Mouse (Mus musculus) heart, adult 2 months (tissue): Measurements from ENCODE around the gene Tmem223. TPM values are rescaled to one million over a fixed set of nuclear protein-coding genes. Genes with fewer than 3 reads are reported as not detected.

Experiments
- DNase-seq, 2 experiments: peaks; one replicate each; pipeline ENCODE4 v3.0.0; 2021
- H3K27ac ChIP-seq: fragments of 200-600 bp; 2 replicates; pipeline ENCODE4 v1.8.1; 2022
- H3K27me3 ChIP-seq: fragments of 200-500 bp; 2 replicates; pipeline ENCODE4 v1.6.1; 2012; ENCODE audit warnings: mild to moderate bottlenecking, low read length, inconsistent platforms, mixed read lengths; ENCODE audit not compliant: control insufficient read depth, insufficient read depth
- H3K36me3 ChIP-seq: fragments of 200-500 bp; 2 replicates; pipeline ENCODE4 v1.6.1; 2012; ENCODE audit warnings: low read length, inconsistent platforms; ENCODE audit not compliant: control insufficient read depth, insufficient read depth
- H3K4me1 ChIP-seq: fragments of 200-500 bp; 2 replicates; pipeline ENCODE4 v1.6.1; 2011; ENCODE audit warnings: low read length; ENCODE audit not compliant: control insufficient read depth, insufficient read depth
- H3K4me3 ChIP-seq: fragments of 200-600 bp; 2 replicates; pipeline ENCODE4 v1.8.1; 2022
- H3K79me2 ChIP-seq: fragments of 200-500 bp; replicated peaks from 2 replicates; pipeline ENCODE4 v1.6.1; 2012; ENCODE audit warnings: mild to moderate bottlenecking, inconsistent platforms, low read length, moderate library complexity, mixed read lengths; ENCODE audit not compliant: control insufficient read depth, insufficient read depth
- H3K9ac ChIP-seq: fragments of 200-500 bp; 2 replicates; pipeline ENCODE4 v1.6.1; 2012; ENCODE audit warnings: low read depth, mild to moderate bottlenecking, control low read depth, inconsistent platforms, low read length, mixed read lengths
- CTCF ChIP-seq: fragments of 200-600 bp; IDR thresholded peaks from 2 replicates; pipeline ENCODE4 v1.8.1; 2022; ENCODE audit warnings: antibody characterized with exemption, mild to moderate bottlenecking, moderate library complexity
- EP300 ChIP-seq: fragments of 200-500 bp; IDR thresholded peaks from 2 replicates; pipeline ENCODE4 v1.6.1; 2011; ENCODE audit warnings: low read depth, low read length, control low read depth; ENCODE audit not compliant: insufficient read depth
- POLR2A ChIP-seq: fragments of 200-500 bp; IDR thresholded peaks from 2 replicates; pipeline ENCODE4 v1.6.1; 2011; ENCODE audit warnings: mild to moderate bottlenecking, low read depth, low read length, control low read depth; ENCODE audit not compliant: insufficient read depth
- WGBS: fragments of 180-500 bp; shearing (Covaris S2); methylation state at CpG from one replicate; pipeline ENCODE4 v1.1.7; 2018; 5-methylcytosine and 5-hydroxymethylcytosine counted together
- intact Hi-C: fragments of 180-260 bp; cut with DNase I; formaldehyde crosslinking; loops from one replicate; pipeline ENCODE4 v1.15.1; 2025
- polyA plus RNA-seq: library from polyadenylated mRNA; depleted of rRNA; stranded (reverse); fragments of >200 nt; gene quantifications from 2 replicates; pipeline ENCODE4 v1.2.3, GENCODE M21; 2012
- total RNA-seq, 2 experiments: library from RNA; stranded (reverse); gene quantifications; 2 replicates each; pipeline ENCODE4 v1.2.3; 2021

The Tmem223 gene
- total and polyA plus RNA-seq, 3 experiments = 108 to 212 (median 130) TPM

DNA sequence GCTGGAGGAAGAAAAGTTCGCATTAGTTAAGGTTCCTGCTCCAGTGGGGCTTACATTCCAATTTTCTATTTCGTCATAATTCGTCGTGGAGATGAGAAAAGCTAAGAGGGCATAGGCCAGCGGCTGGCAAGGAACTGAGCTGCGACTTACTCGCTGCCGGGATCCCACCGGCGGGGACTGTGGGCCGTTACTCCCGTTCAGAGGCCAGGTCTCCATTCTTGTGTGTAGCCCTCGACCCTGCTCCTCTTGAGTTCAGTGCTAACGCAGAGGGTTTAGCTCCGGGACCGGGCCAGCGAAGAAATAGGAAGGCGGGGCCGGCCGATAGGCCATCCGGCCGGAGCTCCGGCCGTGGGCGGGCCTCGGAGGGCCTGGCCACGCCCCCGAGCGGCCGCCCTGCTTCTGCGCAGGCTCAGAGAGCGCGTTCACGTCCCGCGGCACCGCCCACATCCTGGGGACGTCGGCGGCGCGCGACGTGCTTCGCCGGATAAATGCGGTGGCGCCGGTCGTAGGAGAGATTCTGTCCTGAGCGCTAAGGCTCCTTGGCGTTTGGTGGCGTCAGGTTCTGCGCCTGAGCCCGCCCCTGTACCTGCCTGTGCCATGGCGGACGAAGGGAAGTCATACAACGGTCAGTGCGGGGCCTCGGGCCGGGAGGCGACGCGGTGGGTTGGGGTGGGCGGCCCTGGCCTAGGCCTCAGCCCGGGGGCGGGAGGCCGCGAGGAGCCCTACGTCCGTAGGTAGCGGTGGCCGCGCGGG, 14.0 kb upstream of the Tmem223 start, which contains the start of gene Nxf1:
Nxf1 (plus strand) TSS at position 439 of the 753 bp plus-strand sequence.
- H3K4me3 ChIP-seq = peak within 1 kb of the TSS; percentile 55
- no peaks in the 10 kb centered on the region for H3K27me3 ChIP-seq
- H3K36me3 ChIP-seq = peaks cover 8% of the 10 kb centered on the region
- peak; percentile 91 for TF ChIP-seq POLR2A
- TF ChIP-seq EP300 = no peak
- TF ChIP-seq CTCF = no peak
- under 1% methylated on average over 75 of the region's 75 CpGs for WGBS
- H3K9ac ChIP-seq = peak within 1 kb of the TSS; percentile 99
- peak; percentile 95 for DNase-seq
- intact Hi-C loops = loop anchor here (1.0 to 5.0 kb wide), 3 partner anchors 16 to 60 kb away; partner anchors contain the start of genes Stx5a, Tmem179b and Ttc9c
- peaks cover 4% of the 10 kb centered on the region for H3K4me1 ChIP-seq
- peak within 1 kb of the TSS; percentile 90 for H3K27ac ChIP-seq
- peaks cover 7% of the 10 kb centered on the region for H3K79me2 ChIP-seq

DNA sequence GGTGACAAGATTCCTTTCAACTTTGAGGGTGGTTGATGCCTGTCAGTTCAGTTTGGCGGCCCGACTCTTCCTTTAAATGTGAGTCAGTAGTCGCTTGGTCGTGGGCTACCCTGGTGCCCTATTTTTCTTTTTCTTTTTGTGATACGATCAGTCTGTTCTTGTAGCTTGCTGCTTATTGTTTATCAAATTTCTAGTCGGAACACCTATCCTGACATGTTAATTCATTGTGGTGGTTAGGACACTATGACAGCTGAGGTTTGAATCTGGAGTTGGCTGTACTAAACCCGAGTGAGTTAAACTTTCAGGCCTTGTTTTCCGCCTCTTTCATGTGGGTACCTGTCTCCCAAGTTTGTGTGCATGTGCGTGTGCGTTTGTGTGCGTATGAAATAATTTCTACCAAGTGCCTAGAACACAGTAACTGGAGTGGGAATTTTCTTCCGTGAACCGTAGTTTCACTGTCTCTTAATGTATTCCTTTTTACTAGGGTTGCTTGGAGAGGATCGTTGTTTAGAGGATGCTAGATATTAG, 13.3 kb upstream of the Tmem223 start:
- intact Hi-C loops = loop anchor here (2.0 to 5.0 kb wide), 2 partner anchors 17 to 60 kb away; partner anchors contain the start of genes Tmem179b and Ttc9c
- Histone ChIP-seq H3K4me3 (peak overlapping the region; percentile 55), H3K79me2 (peaks cover 7% of the 10 kb centered on the region), H3K27ac (peak overlapping the region; percentile 90), H3K9ac (peak overlapping the region; percentile 99), H3K4me1 (peaks cover 4% of the 10 kb centered on the region), H3K27me3 (no peaks in the 10 kb centered on the region), H3K36me3 (peaks cover 8% of the 10 kb centered on the region)
- no peak for DNase-seq
- WGBS = 1% methylated on average over 14 of the region's 14 CpGs
- TF ChIP-seq CTCF = no peak
- TF ChIP-seq POLR2A = no peak
- TF ChIP-seq EP300 = no peak

GRCm38 (mm10) chr19:8758899-8759298, 11.9 kb upstream of the Tmem223 start:
- intact Hi-C loops = loop anchor here (5.0 kb wide), 1 partner anchor 58 kb away; the partner anchor contains the start of gene Ttc9c
- no peak overlapping the region for H3K27ac ChIP-seq
- H3K79me2 ChIP-seq = peaks cover 7% of the 10 kb centered on the region
- TF ChIP-seq CTCF = no peak
- no peak for TF ChIP-seq EP300
- TF ChIP-seq POLR2A = no peak
- no peak overlapping the region for H3K4me3 ChIP-seq
- 53% methylated on average over 2 of the region's 2 CpGs for WGBS
- no peak overlapping the region for H3K9ac ChIP-seq
- H3K4me1 ChIP-seq = peaks cover 4% of the 10 kb centered on the region
- H3K27me3 ChIP-seq = no peaks in the 10 kb centered on the region
- peaks cover 11% of the 10 kb centered on the region for H3K36me3 ChIP-seq
- no peak for DNase-seq

- no peak overlapping the region for H3K9ac ChIP-seq
- TF ChIP-seq CTCF = peak; percentile 29; the same call in 1 of the 2 replicates
- no peak for TF ChIP-seq POLR2A
- H3K27ac ChIP-seq = no peak overlapping the region
These were observed 10.0 kb upstream of the Tmem223 start for GRCm38 (mm10) chr19:8760757-8761156.

GRCm38 (mm10) chr19:8763276-8763675, 7.5 kb upstream of the Tmem223 start:
- no peak for TF ChIP-seq POLR2A
- TF ChIP-seq CTCF = no peak
- no peak for TF ChIP-seq EP300
- intact Hi-C loops = no loop called here
- WGBS = 64% methylated on average over 4 of the region's 4 CpGs
- Histone ChIP-seq H3K36me3 (peaks cover 10% of the 10 kb centered on the region), H3K79me2 (0 out of 2 replicates have a peak, but pooled peaks cover 2% of the 10 kb centered on the region), H3K4me3 (no peak overlapping the region), H3K4me1 (no peaks in the 10 kb centered on the region), H3K9ac (no peak overlapping the region), H3K27me3 (no peaks in the 10 kb centered on the region), H3K27ac (no peak overlapping the region)
- no peak for DNase-seq

More at GRCm38 (mm10) chr19:8760757-8761156, 10.0 kb upstream of the Tmem223 start:
- DNase-seq = no peak
- intact Hi-C loops = no loop called here
- Histone ChIP-seq H3K79me2 (peaks cover 7% of the 10 kb centered on the region), H3K4me3 (no peak overlapping the region), H3K4me1 (peaks cover 3% of the 10 kb centered on the region), H3K36me3 (peaks cover 14% of the 10 kb centered on the region), H3K27me3 (no peaks in the 10 kb centered on the region)
- 93% methylated on average over 2 of the region's 2 CpGs for WGBS

DNA sequence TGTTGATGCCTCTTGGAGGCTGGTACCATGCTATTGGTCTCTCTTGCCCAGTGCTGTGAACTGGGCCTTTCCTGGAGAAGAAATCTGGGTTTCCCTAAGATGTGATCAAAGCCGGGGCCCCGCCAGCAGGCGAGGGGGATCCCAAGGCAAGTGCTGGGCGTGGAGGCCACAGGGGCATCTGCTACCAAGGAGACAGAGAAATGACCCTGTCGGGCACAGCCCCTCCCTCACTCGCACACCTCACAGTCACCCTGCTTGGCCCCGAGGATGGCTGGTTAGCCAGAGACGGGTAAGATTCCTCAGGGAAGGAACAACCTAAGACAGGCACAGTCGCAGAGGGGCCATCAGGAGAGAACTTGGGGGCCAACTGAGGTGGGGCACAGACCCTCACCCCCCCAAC, 5.2 kb upstream of the Tmem223 start:
- Histone ChIP-seq H3K4me3 (no peak overlapping the region), H3K36me3 (peaks cover 12% of the 10 kb centered on the region), H3K27ac (no peak overlapping the region), H3K79me2 (no peaks in the 10 kb centered on the region), H3K4me1 (peaks cover 3% of the 10 kb centered on the region), H3K27me3 (no peaks in the 10 kb centered on the region), H3K9ac (no peak overlapping the region)
- intact Hi-C loops = no loop called here
- 95% methylated on average over 9 of the region's 9 CpGs for WGBS
- no peak for DNase-seq
- TF ChIP-seq CTCF (no peak), POLR2A (no peak), EP300 (no peak)
